Mouse (Mus musculus) forebrain, postnatal 0 days (tissue): ENCODE data around the gene Dock2. TPM values are rescaled to one million over a fixed set of nuclear protein-coding genes. Genes with fewer than 3 reads are reported as not detected.

Experiments
- ATAC-seq: fragments of 200-750 bp; cut with Nextera tagmentation; 2 replicates; pipeline ENCODE4 v1.8.0; 2017; ENCODE audit warnings: mild to moderate bottlenecking, moderate library complexity
- DNase-seq: peaks from one replicate; pipeline ENCODE4 v3.0.0-alpha.2; 2015
- H3K27ac ChIP-seq: fragments of 300-500 bp; sonication (generic); 2 replicates; pipeline ENCODE4 v1.5.1; 2014; ENCODE audit warnings: low read depth, mild to moderate bottlenecking, antibody characterized with exemption, low read length, moderate library complexity, mixed read lengths
- H3K27me3 ChIP-seq: fragments of 300-500 bp; sonication (generic); 2 replicates; pipeline ENCODE4 v1.6.1; 2014; ENCODE audit warnings: mild to moderate bottlenecking, low read length, mixed read lengths; ENCODE audit not compliant: insufficient read depth
- H3K36me3 ChIP-seq: fragments of 300-500 bp; sonication (generic); 2 replicates; pipeline ENCODE4 v1.6.1; 2014; ENCODE audit warnings: mild to moderate bottlenecking, moderate library complexity; ENCODE audit not compliant: insufficient read depth
- H3K4me1 ChIP-seq: fragments of 300-500 bp; sonication (generic); 2 replicates; pipeline ENCODE4 v1.6.1; 2014; ENCODE audit warnings: antibody characterized with exemption; ENCODE audit not compliant: insufficient read depth
- H3K4me2 ChIP-seq: fragments of 300-500 bp; sonication (generic); 2 replicates; pipeline ENCODE4 v1.6.1; 2014; ENCODE audit warnings: low read depth, mild to moderate bottlenecking, moderate library complexity
- H3K4me3 ChIP-seq: fragments of 300-500 bp; sonication (generic); 2 replicates; pipeline ENCODE4 v1.5.1; 2014; ENCODE audit warnings: low read depth, low read length, mixed read lengths
- H3K9ac ChIP-seq: fragments of 300-500 bp; sonication (generic); 2 replicates; pipeline ENCODE4 v1.6.1; 2014; ENCODE audit warnings: mild to moderate bottlenecking
- H3K9me3 ChIP-seq: fragments of 300-500 bp; sonication (generic); 2 replicates; pipeline ENCODE4 v1.6.1; 2016; ENCODE audit warnings: low read length
- CTCF ChIP-seq: sonication (generic); IDR thresholded peaks from 2 replicates; pipeline ENCODE4 v1.5.1; 2016; ENCODE audit warnings: antibody characterized with exemption, control low read depth, low read depth
- WGBS: fragments of 180-500 bp; shearing (Covaris S2); extraction: QIAGEN DNeasy Blood & Tissue Kit; methylation state at CpG from one replicate; pipeline ENCODE4 v1.1.7; 2014; 5-methylcytosine and 5-hydroxymethylcytosine counted together
- polyA plus RNA-seq: library from polyadenylated mRNA; unstranded; fragments of >200 nt; fragmentation: Nextera tagmentation; extraction: Ambion mirVana; gene quantifications from 2 replicates; pipeline ENCODE4 v1.2.1, GENCODE M21; 2015
- total RNA-seq: library from RNA; depleted of rRNA; stranded (reverse); fragments of >200 nt; gene quantifications from 2 replicates; pipeline ENCODE4 v1.2.3, GENCODE M21; 2014; rRNA removed

Gene Dock2
- total and polyA plus RNA-seq, 2 experiments from 2014 or later: 0.63 to 2.3 TPM

GRCm38 (mm10) chr11:34181214-34182117, 602.2 kb downstream of the Dock2 start:
- no peaks in the 10 kb centered on the region for H3K36me3 ChIP-seq
- H3K9me3 ChIP-seq: no peaks in the 10 kb centered on the region
- peak; percentile 39 for DNase-seq
- no peaks in the 10 kb centered on the region for H3K4me1 ChIP-seq
- 24% methylated on average over 8 of the region's 8 CpGs for WGBS
- no peak overlapping the region for H3K9ac ChIP-seq
- TF ChIP-seq CTCF: no peak
- ATAC-seq: peak; percentile 80
- H3K27me3 ChIP-seq: no peaks in the 10 kb centered on the region
- no peak overlapping the region for H3K4me3 ChIP-seq
- no peak overlapping the region for H3K27ac ChIP-seq
- H3K4me2 ChIP-seq: no peak overlapping the region

DNA sequence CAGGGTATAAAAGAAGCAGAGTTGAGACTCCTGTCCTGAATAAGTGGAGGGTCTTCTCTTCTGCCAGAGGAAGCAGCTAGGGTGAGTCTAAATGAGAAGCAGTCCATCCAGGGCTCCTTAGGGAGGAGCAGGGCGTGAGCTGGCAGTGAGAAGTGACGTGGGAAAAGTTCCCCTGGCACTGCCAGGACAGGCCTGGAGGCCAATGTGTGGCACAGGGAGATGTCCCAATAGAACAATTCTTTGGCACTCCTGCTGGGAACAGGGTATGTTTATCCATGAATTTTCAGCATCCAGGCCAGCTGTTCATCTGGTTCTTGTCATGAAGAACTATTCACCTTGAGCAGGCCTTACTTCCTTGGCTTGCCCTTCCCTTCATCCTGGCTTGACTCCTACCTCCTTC, 604.9 kb downstream of the Dock2 start:
- ATAC-seq (no peak), DNase-seq (no peak)
- H3K9me3 ChIP-seq: no peaks in the 10 kb centered on the region
- no peaks in the 10 kb centered on the region for H3K36me3 ChIP-seq
- no peak overlapping the region for H3K9ac ChIP-seq
- no peak overlapping the region for H3K4me2 ChIP-seq
- H3K27ac ChIP-seq: no peak overlapping the region
- H3K4me3 ChIP-seq: no peak overlapping the region
- no peaks in the 10 kb centered on the region for H3K4me1 ChIP-seq
- H3K27me3 ChIP-seq: no peaks in the 10 kb centered on the region
- TF ChIP-seq CTCF: no peak
- 78% methylated on average over 2 of the region's 2 CpGs for WGBS

Other genes starting within 250 kb of the Dock2 start
- 2.0 and 3.7 TPM in 2 replicates for gene Spdl1, start 49.7 kb upstream of the Dock2 start, total RNA-seq
- 1.2 and 1.4 TPM in 2 replicates for gene Spdl1, start 49.7 kb upstream of the Dock2 start, polyA plus RNA-seq